Mouse (Mus musculus) adrenal gland, adult (tissue): Measurements from ENCODE around the gene Slc8a2.

Experiments used
- DNase-seq, 2 experiments: peaks; one replicate each; pipeline ENCODE4 v3.0.0; 2022 to 2023; ENCODE audit warnings: low spot score in 1 of 2; ENCODE audit not compliant: inconsistent age in 2 of 2

Gene Slc8a2

GRCm38 (mm10) chr7:16158735-16159134 lies 29.1 kb downstream of the Slc8a2 start:
- no peak for DNase-seq

GRCm38 (mm10) chr7:16160702-16161101 lies 31.1 kb downstream of the Slc8a2 start:
- DNase-seq = no peak

GRCm38 (mm10) chr7:16161302-16161701 lies 31.7 kb downstream of the Slc8a2 start:
- DNase-seq = no peak

GRCm38 (mm10) chr7:16162036-16162435 lies 32.4 kb downstream of the Slc8a2 start:
- no peak for DNase-seq

GRCm38 (mm10) chr7:16172141-16172581 lies 42.5 kb downstream of the Slc8a2 start:
- no peak for DNase-seq

GRCm38 (mm10) chr7:16172586-16173140 lies 43.0 kb downstream of the Slc8a2 start:
- DNase-seq = no peak

- no peak for DNase-seq
Measured at GRCm38 (mm10) chr7:16173146-16173545, 43.5 kb downstream of the Slc8a2 start.

GRCm38 (mm10) chr7:16174597-16175541 lies 45.2 kb downstream of the Slc8a2 start, which contains the start of gene Meis3:
TSS of gene Meis3 (plus strand) at chr7:16175090.
- peak; percentile 57 to 80 for DNase-seq

GRCm38 (mm10) chr7:16175542-16175931 lies 45.9 kb downstream of the Slc8a2 start:
- no peak for DNase-seq

GRCm38 (mm10) chr7:16178114-16178513 lies 48.5 kb downstream of the Slc8a2 start:
- no peak for DNase-seq

- DNase-seq = peak; percentile 39 to 76
Measured at GRCm38 (mm10) chr7:16183663-16184062, 54.0 kb downstream of the Slc8a2 start.

GRCm38 (mm10) chr7:16187494-16187893 lies 57.9 kb downstream of the Slc8a2 start:
- DNase-seq = no peak

- DNase-seq = peak; percentile 63 to 91
Measured at GRCm38 (mm10) chr7:16192315-16192714, 62.7 kb downstream of the Slc8a2 start.

GRCm38 (mm10) chr7:16193702-16194101 lies 64.1 kb downstream of the Slc8a2 start:
- DNase-seq = no peak

GRCm38 (mm10) chr7:16196616-16197015 lies 67.0 kb downstream of the Slc8a2 start:
- no peak for DNase-seq

- DNase-seq = no peak
Measured at GRCm38 (mm10) chr7:16197166-16197565, 67.5 kb downstream of the Slc8a2 start.

GRCm38 (mm10) chr7:16198540-16198939 lies 68.9 kb downstream of the Slc8a2 start:
- DNase-seq = no peak

- DNase-seq = no peak
Measured at GRCm38 (mm10) chr7:16201136-16201535, 71.5 kb downstream of the Slc8a2 start.

- no peak for DNase-seq
Measured at GRCm38 (mm10) chr7:16202756-16203504, 73.3 kb downstream of the Slc8a2 start.

GRCm38 (mm10) chr7:16203505-16203903 lies 73.9 kb downstream of the Slc8a2 start:
- no peak for DNase-seq

GRCm38 (mm10) chr7:16204791-16205190 lies 75.2 kb downstream of the Slc8a2 start:
- no peak for DNase-seq
